Mouse (Mus musculus): ENCODE measurements around the gene Slc16a13. TPM values are rescaled to one million over a fixed set of nuclear protein-coding genes. Genes with fewer than 3 reads are reported as not detected.

The Slc16a13 gene
- total RNA-seq, 2 experiments from 2014 or later, result 7.5 to 10.5 TPM

DNA sequence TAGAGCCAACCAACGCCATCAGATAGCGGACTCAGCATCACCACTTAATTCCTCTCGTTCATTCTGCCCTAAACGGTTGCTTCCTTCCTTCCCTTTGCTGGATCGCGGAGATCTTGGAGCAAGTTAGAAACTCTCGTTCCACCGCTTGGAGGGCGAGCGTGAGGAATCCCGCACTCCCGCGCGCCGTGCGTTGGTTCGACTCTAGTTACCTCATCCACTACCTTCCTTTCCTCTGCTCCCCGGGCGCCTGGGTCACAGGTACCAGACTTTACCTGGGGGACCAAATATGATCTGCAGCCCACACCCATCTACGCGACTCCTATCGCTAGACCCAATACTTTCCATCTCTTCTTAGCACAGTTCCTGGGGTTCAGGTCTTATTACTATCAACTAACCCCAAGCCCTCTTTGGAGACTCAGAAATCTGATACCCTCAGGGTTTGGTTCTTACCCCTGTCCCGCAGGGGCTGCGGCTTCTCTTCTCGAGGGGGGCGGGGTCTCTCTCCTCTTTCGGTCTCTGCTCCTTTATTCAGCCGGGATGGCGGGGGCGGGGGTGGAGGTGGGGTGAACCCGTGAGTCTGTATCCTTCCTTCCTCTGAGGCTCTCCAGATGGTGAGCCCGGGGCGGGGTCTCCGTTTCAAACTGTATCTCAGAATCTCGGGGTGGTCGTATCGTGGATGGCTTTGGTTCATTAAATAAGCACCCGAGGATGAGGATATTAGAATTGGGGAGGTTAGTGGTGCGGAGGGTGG is 8.6 kb upstream of the Slc16a13 start, which contains the start of gene Bcl6b:
Gene Bcl6b (minus strand): TSS at position 539 of the 751 bp plus-strand sequence.
- intact Hi-C loops (cut with DNase I), result loop anchor here (5.0 to 10.0 kb wide), 2 partner anchors 178 to 425 kb away; partner anchors contain the start of genes Eno3 and Pfn1
- no peak for DNase-seq (ENCODE audit: extremely low spot score in 1 of 2, low spot score in 2 of 2)
- H3K27ac ChIP-seq, result peak within 1 kb of the TSS; percentile 82
- peak within 1 kb of the TSS; percentile 28 for H3K4me3 ChIP-seq
- no peak for TF ChIP-seq CTCF (IDR thresholded peaks at IDR 0.05)

DNA sequence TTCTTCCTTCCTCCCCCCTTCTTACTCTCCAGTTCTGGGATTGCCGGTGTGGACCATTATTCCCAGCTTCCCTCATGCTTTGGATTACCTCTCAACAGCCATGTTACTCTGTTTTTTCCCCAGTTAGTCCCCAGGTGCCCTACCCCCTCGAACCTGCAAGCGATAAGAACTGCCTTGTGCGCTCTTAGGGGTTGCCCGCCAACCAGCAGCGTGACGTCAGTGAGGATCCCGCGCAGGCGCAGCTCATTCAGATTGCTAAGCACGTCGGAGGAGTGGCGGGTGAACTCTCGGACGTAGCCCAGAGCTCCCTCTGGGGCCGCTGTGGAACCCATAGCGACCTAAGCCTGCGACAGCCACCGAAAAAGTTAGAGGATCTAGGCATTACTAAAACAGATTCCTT is 8.0 kb upstream of the Slc16a13 start:
- H3K4me3 ChIP-seq, result peak overlapping the region; percentile 28

DNA sequence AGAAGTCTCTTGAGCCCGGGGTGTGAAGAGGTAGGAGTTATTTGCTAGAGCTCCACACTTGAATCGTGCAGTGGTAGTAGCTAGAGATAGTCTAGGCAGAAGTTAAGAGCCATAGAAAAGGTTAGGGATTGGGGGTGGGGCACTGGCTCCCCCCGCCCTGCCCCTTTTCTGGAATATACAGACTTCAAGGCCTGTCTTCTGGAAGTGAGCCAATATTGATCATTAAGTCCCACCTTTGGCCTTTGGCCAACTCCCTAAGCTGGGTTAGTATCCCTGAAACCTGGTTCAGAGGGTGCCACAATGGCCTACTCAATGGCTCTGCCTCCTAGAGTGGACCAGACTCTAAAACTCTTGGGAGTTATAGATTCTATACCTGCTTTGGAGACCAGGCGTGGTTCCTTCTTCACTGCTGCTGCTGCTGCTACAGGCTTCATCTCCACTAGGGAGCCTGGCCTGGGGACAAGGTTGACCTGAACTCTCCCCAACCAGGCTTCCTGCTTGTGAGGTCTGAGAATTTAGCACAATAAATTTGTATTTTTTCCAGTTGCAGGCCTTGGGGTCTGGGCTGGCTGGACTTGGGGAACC is 6.9 kb upstream of the Slc16a13 start:
- intact Hi-C loops (cut with DNase I), result no loop called here
- Histone ChIP-seq H3K27ac (peak overlapping the region; percentile 10; the same call in 1 of the 2 replicates), H3K4me3 (no peak overlapping the region)
- DNase-seq (ENCODE audit: extremely low spot score in 1 of 2, low spot score in 2 of 2), result no peak
- no peak for TF ChIP-seq CTCF (IDR thresholded peaks at IDR 0.05)

More for the DNA sequence above, 8.0 kb upstream of the Slc16a13 start:
- peak overlapping the region; percentile 45; the same call in 1 of the 2 replicates for H3K27ac ChIP-seq
- DNase-seq (ENCODE audit: extremely low spot score in 1 of 2, low spot score in 2 of 2), result peak; percentile 79 to 80
- no peak; the same call in 1 of the 2 replicates for TF ChIP-seq CTCF (IDR thresholded peaks at IDR 0.05)
- intact Hi-C loops (cut with DNase I), result no loop called here

DNA sequence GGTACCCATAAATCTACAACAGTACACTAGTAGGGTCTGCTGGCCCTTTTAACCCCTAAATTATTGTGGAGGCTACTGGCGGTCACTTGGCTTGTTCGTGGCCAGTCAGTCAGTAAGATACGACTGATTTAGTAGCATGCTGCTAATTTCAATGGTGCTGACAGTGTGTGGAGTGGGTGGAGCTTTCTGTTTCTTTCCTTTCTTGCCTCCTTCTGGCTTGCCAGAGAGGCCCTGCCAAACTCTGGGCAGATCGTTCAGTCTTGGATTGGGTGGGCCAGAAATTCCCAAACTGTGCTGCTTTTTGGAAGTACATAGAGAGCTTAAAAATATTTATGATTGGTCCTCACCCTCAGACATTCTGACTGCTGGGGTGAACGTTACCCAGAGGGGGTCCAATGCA is 6.3 kb upstream of the Slc16a13 start:
- peak overlapping the region; percentile 21; the same call in 1 of the 2 replicates for H3K27ac ChIP-seq
- intact Hi-C loops (cut with DNase I), result no loop called here
- DNase-seq (ENCODE audit: extremely low spot score in 1 of 2, low spot score in 2 of 2), result no peak
- peak overlapping the region; percentile 35; the same call in 1 of the 2 replicates for H3K4me3 ChIP-seq
- TF ChIP-seq CTCF (IDR thresholded peaks at IDR 0.05), result no peak

DNA sequence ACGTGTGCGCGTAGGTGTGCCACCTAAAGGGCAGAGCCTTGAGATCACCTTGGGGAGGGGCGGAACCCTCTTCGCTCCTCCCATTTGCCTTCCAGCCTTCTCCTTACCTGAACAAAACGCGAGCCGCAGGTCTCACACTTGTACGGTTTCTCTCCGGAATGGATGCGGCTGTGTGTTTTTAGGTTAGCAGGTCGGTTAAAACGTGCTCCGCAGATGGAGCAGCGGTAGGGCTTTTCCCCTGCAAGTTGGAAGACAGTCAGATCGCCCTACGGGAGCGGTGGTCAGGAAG is 5.7 kb upstream of the Slc16a13 start:
- Histone ChIP-seq H3K4me3 (peak overlapping the region; percentile 35), H3K27ac (peak overlapping the region; percentile 13; the same call in 1 of the 2 replicates)
- intact Hi-C loops (cut with DNase I), result no loop called here
- TF ChIP-seq CTCF (IDR thresholded peaks at IDR 0.05), result no peak
- DNase-seq (ENCODE audit: extremely low spot score in 1 of 2, low spot score in 2 of 2), result no peak

DNA sequence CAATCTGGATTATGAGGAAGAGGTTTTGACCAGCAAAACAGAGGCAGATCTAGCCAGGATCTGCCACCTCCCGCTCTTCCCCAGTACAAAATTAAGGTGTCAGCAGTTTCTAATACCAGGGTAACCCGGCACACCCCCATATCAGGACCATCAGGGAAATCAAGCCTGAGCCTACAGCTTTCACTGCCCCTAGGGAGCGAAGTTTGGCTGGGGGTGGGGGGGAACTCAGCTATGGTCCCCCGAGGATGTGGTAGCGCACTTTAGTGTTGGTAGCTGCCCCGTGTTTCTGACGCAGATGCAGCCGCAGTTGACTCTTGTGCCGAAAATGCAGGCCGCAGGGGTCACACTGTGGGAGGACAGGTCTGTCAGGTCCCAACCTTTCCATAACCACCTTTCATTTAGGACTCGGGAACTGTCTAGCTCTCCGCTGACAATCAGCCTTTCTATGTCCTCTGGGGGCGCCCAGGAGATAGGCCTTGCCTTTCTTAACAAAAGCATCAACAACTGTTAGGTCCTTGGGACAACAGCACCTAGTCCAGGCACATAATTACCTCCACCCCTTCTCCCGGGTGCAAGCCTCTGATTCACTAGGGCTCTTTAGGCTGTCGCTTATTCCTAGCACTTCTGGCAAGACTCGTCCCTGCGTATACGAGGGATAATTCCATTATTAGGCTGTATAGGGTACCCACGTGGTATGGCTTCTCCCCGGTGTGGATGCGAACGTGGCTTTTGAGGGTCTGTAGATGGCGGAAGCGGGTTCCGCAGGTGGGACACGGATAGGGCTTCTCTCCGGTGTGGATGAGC is 5.1 kb upstream of the Slc16a13 start:
- peak overlapping the region; percentile 13; the same call in 1 of the 2 replicates for H3K27ac ChIP-seq
- no peak; the same call in none of the 2 replicates for TF ChIP-seq CTCF (IDR thresholded peaks at IDR 0.05)
- intact Hi-C loops (cut with DNase I), result no loop called here
- no peak for DNase-seq (ENCODE audit: extremely low spot score in 1 of 2, low spot score in 2 of 2)
- peak overlapping the region; percentile 35 for H3K4me3 ChIP-seq

DNA sequence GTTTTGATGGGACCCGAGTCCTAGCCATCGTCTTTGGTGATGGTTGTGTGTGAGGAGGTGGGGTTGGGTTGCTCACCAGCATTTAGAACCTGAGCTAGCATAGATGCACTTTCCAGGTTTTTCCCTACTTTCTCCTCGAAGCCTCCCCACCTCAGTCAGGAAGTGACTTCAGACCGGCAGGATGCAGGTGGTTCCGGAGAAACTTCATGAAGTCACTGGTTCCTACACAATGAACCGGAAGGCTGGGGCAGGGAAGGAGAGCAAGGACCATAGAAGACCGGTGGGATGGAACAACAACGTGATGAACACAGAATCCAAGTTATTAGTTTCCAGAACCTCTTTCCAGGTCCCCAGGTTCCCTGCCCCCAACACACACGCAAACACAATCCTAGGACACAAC is 2.9 kb upstream of the Slc16a13 start:
- no peak for TF ChIP-seq CTCF (IDR thresholded peaks at IDR 0.05)
- H3K27ac ChIP-seq, result peak overlapping the region; percentile 28; the same call in 1 of the 2 replicates
- H3K4me3 ChIP-seq, result no peak overlapping the region
- DNase-seq (ENCODE audit: extremely low spot score in 1 of 2, low spot score in 2 of 2), result no peak
- intact Hi-C loops (cut with DNase I), result no loop called here

DNA sequence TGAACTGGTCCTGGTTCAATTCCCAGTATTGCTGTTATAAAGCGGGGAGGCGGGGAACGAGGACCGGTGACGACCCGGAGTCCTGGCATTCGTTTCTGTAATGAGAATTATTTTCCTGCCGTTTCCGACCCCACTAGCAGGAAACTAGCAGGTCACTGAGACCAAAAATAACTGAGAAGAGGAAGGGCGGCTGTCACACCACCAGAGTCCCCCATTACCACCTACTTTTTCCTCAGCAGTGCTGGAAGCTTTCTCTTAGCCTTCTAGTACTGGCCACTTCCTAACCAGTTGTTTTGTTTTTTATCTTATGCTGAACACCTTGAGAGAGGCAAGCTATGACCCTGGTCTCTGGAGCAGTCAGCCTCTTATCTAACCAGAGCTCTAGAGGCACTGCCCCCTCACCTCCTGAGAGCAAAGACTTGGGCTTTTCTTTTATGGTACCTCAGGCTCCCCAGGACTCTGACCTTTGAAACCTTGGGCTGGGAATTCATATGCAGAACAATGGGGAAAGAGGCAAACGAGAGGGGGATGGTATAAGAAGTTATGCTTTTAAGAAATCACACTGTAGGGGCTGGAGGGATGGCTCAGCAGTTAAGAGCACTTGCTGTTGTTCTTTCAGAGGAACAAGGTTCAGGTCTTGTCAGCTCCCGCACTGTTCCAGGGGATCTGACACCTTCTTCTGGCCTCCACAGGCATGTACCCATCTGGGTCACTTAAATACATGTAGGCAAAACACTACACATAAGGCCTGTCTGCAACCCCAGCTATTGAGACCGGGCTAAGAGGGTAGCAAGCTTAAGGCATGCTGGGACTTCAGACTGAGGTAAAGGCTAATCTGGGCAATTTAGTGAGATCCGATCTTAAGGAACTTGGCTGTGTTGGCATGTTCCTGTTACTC is 988 bp upstream of the Slc16a13 start:
- no peak for DNase-seq (ENCODE audit: extremely low spot score in 1 of 2, low spot score in 2 of 2)
- Histone ChIP-seq H3K4me3 (peak overlapping the region; percentile 76), H3K27ac (peak overlapping the region; percentile 93)
- no peak; the same call in 1 of the 2 replicates for TF ChIP-seq CTCF (IDR thresholded peaks at IDR 0.05)
- intact Hi-C loops (cut with DNase I), result no loop called here

DNA sequence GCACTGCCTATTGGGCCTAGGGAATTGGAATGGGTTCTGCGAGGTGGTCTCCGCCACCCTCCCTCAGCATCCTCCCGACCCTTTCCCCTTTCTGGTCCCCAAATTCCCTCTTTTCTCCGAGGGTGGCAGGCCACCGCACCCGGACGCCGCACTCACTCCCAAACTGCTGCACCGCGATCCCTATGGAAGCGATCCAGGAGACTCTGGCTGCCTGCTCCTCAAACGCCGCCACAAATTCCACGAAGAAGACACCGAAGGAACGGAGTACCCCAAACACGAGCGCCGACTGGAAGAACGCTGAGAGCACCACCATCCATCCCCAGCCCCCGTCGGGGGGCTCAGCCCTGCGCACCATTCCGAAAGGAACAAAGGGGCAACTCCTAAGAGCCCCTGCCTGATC is 541 bp downstream of the Slc16a13 start:
- no peak for TF ChIP-seq CTCF (IDR thresholded peaks at IDR 0.05)
- intact Hi-C loops (cut with DNase I), result no loop called here
- H3K27ac ChIP-seq, result peak overlapping the region; percentile 93
- peak overlapping the region; percentile 76 for H3K4me3 ChIP-seq
- DNase-seq (ENCODE audit: extremely low spot score in 1 of 2, low spot score in 2 of 2), result no peak

DNA sequence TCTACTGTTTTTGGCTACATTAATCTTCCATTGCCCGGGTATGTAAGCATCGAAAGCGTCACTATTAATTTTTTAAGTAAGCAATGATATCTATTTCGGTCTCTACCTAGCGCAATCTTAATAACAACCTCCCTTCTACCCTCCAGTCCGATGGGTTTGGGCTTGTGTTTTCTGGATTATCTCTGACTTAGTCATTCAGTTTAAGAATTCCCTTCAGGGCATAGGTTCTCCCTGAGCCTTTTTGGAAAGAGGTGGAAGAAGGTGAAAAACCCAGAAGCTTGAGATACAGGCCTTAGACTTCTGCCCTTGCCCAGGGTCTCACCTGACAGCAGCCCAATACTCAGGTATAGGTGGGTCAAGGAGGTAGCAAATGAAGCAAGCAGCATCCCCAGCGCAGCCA is 991 bp downstream of the Slc16a13 start:
- no peak for DNase-seq (ENCODE audit: extremely low spot score in 1 of 2, low spot score in 2 of 2)
- TF ChIP-seq CTCF (IDR thresholded peaks at IDR 0.05), result no peak
- intact Hi-C loops (cut with DNase I), result no loop called here
- peak overlapping the region; percentile 76 for H3K4me3 ChIP-seq
- H3K27ac ChIP-seq, result peak overlapping the region; percentile 93

Measured in left cerebral cortex, adult 2 months (tissue).